Mouse (Mus musculus) right cerebral cortex, postnatal 25 days (tissue): ENCODE measurements at regions not wholly inside any gene's neighbourhood (a gene's known extent, or its start where the extent isn't known, plus 50 kb on each side); places are given as distances from the start of the nearest gene placed in this dataset.

Experiments
- DNase-seq: peaks from one replicate; pipeline ENCODE4 v3.0.0; 2022

DNA sequence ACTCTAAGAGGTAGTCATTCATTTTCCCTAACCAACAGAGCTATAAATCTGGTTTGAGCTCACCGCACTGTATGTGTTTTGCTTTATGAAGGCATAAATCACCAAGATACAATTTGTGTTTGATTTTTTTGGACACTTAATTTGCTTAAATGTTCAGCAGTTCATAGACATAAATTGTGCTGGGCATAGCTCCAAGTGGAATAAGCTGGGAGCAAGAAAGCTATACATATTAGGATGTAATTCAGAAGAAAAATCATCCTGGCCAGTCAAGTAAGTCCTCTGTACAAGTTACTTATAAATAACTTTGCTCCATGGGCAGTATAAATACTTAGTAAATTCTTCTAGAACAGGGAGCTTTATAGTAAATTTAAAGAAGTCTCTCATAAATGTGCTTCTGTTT, 267.0 kb upstream of the Atp5g3 start:
- DNase-seq = no peak

DNA sequence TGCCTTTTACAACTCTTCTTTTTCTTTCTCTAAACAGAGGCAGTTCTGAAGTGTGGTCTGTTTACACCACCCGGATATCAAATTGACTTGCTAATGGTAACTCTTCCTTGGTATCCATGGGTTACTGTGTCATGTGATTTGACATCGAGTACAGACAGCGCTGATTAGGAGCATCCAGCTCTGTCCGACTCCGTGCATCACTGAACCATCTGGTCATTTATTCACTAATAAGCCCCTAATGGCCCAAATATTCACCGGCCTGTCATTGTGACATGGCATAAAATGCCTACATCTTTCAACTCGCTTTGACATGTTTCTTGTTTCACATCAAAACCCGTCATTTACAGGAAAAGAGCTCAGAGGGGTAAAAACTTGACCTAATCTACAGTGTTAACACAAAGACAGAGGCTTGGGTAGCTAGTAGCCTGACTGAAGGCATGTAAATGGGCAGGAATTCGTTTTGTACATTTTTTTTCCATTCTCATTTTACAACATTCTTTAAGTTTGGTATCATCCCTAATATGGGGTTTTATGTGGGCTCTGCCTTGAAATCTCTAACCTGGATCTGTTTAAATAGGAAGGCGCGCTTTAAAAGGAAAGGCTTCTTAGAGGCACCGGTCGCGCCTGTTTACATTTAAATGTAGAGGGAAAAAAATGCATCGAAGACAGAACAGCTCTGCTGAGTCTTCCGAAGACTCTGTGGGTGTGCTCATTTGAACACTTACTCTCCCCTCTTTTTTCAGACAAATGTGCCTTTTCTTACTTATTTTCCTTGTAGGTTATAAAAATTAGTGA, 257.8 kb upstream of the Atp5g3 start:
- DNase-seq = no peak

DNA sequence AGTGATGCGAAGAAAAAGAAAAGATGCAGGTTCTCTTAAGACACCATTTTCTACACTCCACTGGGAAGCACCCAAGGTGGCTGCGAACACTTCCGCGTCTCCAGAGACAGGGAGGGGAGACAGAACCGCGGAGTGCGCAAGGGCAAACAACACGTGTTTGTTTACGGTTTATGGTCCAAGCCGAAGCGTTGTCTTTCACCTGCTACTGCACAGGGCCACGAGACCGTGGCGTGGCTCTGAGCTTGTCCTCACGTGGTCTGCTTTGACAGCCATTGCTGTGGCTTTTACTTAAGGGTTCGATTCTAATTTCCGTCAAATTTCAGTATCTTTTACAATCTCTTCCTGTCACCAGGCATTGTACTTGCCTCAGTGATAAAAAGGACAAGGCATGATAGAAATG, 257.2 kb upstream of the Atp5g3 start:
- no peak for DNase-seq

DNA sequence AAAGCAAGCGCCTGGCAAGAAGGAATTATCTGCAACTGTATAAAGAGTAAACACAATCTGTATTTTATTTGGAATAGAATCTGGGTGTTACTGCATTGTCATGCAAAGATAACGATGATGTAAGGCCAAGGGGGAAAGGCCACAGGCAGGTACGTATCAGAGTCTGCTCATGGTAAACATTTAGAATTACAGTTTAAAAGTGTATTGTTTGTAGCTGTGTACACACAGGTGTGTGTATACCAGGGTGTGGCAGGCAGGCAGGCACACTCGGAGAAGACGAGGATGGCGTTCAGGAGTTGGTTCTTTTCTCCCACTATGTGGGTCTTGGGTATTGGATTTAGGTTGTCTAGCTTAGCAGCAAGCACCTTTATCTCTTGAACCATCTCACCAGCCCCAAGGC, 242.9 kb upstream of the Atp5g3 start:
- no peak for DNase-seq

DNA sequence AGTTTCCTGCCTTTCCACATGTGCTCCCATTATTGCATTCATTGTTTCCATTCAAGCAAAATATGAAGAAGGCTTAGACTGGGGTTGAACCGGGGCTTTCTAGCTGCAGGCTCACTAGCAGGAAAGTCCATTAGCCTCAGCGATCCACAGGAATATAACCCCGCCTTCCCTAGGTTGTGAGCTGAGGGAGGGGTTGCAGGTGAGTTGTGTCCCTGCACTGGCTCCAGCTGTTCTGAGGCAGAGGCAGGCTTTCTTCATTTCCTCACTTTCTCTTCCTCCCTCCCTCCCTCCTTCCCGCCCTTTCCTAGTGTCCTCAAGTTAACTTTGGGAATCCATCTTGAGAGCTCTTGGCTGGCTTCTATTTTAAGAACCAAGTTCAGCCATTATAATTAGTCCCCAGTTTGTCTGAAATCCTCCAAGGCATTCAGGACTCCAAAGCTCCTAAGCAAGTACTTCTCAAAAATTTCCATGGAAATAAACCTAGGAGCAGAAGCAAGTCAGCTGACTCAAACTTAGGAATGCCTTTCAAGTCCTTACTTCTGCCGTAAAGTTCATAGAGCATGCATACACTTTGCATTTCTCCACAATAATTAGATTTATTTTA, 242.2 kb upstream of the Atp5g3 start:
- no peak for DNase-seq

DNA sequence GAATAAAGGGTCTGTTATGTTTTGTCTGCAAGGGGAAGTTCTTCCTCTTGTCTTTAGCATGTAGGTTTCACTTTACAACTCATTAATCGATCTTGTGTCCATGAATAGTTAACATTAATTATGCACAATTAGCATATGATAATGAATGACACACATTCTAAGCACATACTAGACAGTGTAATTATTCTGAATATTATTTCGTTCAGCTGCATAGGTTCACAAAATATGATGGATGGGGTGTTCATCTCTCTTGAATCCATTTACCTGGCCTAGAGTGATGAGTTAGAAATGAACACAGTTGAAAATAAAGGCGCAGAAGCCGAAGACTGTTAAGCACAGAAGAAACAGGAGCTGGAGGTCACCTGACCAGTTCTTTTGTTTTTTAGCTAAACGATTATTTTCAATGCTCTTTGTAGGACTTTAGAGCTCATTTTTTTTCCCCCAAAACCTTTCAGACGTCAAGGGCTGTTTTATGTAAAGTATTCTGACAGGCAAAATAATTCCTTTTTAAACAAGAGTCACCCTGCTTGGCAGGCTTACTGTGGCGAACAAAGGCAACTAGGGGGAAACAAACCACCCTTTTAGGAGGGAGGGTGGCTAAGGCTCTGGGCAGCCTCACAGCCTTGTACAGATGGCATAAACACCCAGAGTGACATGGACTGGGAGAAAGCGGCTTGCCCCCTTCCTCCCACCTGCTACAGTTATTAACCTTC, 241.6 kb upstream of the Atp5g3 start:
- no peak for DNase-seq

DNA sequence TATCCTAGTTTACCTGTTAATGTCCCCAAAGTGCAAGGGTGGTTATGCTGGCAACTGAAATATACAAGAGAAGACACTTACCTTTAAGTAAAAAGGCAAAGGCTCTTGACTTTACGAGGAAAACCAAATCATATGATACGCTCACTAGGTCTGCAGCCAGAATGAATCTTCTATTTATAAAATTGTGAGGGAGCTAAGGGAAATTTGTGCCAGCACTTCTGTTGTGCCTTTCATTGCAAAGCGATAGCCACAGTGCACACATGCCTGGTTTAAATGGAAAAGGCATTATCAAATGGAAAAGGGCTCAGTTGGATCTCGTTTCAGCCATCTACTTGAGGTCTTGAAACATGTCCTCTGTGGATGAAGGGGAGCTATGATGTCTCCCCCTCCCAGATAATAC, 236.1 kb upstream of the Atp5g3 start:
- no peak for DNase-seq

DNA sequence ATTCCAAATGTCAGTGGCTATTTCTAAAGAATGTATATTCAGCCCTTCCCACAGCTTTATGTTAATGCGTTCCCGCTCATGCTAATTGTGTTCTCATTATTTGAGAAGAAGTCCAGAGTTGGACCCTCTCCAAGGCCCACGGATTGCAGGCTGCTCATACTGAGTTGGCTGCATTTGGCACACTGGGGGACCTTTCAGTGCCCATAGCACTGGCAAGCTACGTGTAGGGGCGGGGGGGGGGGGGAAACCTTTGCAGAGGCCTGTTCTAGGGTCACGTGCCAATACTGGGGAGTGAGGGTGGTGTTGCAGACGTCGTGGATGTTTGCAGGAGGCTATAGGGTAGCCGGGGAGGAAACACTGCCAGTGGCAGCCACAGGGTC, 225.5 kb upstream of the Atp5g3 start:
- no peak for DNase-seq

DNA sequence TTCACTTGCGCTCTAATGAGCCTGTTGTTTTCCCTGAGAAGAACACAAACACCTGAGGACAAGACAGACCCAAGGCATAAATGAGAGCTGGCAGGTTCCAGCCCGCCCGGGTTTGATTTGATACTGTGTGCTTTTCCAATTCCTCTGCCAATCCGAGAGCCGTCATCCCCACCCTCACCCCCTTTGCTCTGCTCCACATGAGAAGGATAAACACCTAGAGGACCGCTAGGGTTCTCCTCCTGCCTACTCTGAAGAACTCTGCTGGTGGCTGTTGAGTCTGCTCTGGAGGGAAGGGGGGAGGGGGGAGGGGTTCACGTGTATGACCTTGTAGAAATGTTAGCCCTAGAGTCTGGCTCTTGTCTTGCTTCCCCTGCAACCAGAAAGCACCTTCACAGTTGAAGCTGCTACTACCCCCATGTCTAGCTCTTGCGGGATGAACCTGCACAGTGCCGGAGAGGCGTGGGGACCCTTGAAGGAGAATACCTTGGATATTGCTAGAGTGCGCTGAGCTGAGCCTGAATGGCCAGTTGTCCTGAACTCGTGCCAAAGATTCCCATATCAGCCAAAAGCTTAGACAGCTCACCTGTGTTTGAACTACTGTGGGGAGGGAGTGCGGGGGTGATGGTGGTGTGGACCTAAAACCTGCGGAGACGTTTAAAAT, 225.0 kb upstream of the Atp5g3 start:
- no peak for DNase-seq

DNA sequence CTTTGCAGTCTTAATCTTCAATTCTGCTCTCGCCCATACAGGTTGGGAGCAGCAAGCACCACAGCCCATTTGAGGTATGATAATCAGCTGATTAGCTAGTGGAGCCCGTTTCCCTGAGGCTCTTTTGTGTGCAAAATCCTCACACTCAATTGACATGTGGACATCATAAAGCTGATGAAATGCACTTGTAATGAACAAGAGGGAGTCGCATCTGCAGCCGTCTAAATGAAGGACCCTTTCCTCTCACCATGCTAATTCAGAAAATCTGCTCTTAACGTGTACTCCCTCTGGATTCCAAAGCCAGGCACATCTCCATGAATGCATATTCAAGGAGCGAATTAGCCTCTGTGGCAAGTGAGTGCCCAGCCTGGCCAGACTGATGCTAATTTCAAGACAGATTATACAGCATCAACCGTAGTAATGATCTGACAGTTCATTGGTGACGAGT, 219.0 kb upstream of the Atp5g3 start:
- DNase-seq = no peak

DNA sequence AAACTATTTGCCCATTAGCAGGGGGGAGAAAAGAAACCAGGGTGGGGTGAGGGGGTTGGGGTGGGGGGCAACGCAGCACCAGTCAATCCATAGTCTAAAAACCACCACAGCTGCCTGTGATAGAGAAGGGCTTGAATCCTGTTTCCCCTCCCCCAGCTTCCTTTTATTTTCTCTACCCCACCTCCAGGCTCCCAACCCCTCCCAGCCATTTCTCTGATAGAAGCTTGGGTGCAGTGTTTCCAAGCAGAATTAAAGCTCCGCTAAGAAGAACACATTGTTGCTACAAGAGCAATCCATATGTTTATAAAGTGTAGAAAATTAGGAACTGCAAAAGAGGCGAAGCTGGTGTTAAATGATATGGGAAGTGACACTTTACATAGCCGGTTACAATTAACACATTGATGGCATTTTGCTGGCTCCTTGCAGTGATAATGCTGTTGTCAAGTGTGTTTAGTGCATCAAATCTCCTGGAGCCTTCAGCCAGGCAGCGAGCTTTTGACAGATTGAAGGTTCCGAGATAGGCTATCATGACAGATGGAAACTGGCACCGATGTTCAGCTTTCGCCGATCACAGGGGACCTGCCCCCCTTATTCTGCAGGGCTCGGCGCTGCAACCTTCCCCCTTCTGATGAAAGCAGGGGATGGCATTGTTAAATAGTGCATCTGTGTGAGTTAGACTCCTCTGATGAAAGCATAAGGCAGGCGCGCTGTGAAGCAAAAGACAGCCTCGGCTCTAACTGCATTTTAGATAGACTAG, 217.8 kb upstream of the Atp5g3 start:
- no peak for DNase-seq

DNA sequence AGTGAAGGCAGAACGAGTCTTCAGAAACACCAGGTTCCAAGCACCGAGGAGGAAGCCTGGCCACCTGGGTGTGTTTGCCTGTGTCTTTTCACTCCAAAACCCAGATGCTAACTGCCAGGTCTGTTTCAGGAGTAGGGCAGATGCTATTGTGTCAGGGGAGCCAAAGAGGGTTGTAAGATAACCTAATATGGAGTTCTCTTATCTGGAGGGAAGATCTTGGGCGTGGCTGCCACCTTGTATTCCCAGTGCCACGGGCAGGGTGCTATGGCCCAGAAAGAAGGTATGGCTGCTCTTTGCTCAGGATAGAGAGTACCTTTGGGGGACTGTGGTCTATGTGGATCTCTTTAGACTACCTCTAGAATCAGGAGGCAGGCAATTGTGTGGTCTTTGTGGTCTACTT, 216.0 kb upstream of the Atp5g3 start:
- DNase-seq = no peak

DNA sequence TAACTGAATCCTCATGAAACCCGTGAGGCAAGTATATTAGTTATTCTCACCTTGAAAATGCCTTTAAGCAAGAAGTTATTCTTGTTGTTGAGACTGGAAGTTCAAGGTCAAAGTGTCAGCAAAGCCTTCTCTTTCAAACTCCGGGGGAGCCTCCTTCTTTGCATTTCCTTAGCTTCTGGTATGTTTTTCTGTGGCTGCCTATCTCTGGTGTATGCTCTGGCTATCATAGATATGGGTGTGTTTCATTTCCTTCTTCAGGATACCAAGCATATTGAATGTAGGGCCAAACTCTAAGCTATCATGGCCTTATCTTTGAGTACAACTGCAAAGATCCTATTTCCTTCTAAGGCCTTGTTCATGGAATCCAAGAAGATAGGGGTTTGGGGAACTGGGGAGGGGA, 213.1 kb upstream of the Atp5g3 start:
- DNase-seq = no peak

DNA sequence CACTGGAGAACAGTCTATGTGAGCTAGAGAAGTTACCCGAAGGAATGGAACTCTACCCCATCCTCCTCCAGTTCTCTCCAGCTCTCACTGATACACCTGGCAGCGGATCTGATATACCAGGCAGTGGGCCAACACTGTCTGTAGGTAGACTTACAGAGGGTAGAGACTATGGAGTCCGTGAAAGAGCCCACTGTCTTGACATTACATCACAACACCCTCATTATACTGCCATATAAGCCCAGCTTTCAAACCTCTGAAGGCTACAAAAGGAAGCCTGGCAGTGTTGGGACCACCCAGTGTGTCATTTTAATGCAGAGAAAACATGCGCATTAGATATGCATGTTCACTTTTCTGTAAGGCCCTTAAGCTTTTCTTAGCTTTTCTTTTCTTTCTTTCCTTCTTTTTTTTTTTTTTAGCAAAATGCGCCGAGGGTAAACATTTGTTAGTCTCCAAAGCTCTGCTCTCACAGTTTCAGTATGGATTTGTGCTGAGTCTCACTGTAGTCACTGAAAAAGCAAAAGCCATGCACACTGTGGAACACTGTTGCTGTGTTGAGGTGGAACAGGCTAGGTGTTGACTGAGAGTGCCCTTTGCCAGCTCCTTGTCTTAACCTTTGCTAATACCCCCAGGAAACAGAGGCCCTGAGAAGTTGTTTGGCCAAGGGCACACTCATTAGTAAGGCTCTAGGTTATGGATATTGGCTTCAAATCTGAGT, 212.4 kb upstream of the Atp5g3 start:
- DNase-seq = no peak

DNA sequence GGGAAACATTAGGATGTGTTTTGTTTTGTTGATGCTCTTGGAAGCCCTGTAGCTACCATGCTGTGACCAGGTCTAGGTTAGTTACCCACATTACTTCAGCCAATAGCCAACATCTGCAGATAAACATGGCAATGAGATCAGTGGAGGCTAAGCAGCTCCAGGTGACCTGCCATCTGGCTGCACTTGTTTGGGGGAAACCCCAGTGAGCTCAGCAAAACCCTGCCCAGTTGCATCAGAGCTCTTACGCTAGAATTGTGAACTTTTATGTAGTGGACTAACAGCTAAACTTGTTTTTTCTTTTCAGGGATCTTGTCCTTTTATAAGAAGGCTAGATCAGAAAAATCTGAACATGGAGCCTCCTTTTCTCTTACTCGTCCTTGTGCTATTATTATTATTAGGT, 211.8 kb upstream of the Atp5g3 start:
- no peak for DNase-seq

DNA sequence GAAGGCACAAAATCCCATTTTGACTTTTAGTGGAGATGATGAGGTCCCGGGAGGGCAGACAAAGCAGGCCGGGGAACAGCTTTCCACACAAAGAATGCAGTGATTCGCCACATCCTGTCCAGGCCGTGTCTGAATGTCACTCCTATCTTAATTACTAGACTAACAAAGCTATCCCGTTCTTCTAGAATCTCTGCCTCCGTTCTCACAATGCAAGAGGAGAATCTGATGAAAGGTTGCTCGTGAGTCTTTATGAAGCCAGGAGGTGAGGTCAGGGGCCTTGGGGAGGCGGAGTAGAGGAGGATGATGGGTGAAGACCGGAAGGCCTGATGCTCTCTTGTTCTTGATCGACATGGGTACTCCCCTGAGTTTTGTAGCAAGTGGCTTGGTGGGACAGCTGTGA, 208.9 kb upstream of the Atp5g3 start:
- DNase-seq = no peak

DNA sequence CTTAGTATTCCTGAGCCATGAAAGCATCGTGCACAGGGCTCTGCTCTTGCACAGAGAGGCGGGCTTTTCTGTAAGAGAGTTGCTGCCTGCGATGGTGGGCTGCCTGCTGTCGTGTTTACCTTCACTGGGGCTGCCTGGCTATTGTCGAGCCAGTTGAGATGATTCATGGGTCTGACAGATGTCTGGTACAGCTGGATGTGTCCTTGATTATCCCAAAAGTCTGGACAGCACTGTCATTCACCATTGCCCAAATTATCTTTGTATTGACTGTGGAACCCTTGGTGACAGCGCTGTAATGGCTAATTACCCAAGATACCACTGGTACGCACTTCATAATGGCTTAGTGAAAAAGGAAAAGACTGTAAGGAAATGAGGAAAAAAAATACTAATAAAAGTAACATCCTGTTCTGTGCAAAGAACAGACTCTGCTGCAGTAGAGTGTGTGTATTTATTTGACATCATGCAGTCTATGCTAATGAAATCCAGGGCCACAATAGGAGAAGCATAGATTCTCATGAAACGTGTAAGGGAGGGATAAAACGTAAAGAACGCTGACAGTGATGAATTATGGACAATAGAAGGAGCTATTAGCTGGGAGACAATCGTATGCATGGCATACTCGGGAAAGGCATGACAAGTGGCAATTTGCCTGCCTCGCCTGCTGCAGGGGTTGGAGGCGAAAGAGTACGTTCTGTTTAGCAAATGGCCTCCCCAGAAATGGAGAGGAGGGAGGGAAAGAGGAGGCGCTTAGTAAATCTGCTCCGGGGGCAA, 208.2 kb upstream of the Atp5g3 start:
- no peak for DNase-seq

DNA sequence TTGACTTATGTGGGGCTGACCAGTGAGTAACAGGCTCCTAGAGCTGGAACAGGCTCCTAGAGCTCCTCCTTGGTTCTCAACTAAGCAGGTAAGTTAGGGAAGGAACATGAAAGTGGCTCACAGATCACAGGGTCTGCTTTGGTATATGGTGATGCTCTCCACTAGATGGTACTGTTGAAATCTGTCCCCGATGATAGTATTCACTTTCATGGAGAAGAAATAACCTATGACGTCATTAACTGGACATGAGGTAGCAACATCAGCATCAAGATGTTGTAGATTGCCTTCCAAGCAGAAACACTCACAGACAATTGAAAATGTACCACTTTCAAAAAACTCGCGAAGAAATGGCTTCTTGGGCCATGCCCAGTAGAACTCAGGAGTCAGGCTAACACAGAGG, 195.3 kb upstream of the Atp5g3 start:
- DNase-seq = no peak

DNA sequence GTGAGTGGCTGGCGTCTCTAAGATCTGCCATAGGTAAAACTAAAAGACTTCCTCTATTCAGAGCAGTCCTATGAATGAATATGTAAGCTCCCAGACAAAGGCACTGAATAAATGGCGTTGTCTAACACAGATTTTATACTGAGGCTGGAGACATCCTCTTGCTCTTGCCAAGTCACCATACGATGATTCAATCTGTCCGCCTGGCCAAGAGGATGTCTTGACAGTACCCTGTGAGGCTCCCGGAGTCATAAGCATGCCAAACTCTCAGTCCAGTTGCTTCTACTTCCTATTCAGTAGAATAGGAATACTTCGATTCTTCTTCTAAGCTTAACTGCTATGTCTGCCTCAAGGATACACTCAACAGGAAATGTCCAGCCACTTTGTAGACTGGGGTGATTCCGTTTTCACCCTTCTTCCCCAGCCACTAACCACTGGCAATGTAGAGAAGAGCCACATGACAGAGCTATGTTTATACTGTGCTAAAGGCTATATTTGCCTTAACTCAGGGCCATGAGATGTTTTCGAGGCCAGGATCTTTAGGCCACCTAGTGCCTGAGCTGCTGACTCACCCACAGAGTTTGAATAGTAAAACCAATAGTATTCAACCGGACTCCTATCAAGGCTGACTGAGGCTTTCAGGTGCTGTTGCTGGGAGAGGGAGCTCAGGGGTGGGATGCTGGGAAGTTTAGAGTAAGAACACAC, 188.7 kb upstream of the Atp5g3 start:
- DNase-seq = no peak

DNA sequence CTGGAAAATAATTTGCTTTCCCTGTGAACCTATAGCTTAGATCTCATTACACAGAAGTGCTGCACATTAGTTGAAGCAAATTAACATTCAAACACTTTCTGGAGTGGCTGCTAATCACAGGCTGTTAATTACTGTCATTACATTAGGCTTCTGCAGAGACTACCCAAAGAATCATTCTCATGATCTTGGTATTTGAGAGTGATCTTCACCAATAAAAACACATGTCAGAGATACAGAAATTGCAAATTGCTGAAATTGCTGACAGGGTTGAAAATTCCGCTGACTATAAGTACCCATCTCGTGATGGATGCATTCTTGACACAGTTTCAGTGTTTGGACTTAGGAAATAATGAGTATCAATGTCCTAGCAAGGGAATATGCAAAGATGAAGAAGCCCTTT, 185.7 kb upstream of the Atp5g3 start:
- DNase-seq = no peak

DNA sequence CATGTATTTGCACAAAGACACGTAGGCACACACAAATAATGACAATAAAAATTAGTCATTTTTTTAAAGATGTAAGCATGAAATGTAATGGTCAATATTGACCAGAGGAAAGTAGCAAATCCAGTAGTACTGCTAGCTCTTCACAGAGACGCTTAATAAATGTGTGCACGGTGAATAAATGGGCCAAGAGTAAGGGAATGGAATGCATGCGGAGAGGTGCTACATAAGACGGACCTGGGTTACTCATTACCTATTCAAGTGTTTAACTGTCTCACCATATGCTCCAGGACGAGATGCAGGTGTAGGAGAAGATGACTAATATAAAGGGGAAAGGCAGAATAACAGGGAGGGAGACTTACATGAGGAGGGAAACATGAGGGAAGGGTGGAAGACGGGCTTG, 182.4 kb upstream of the Atp5g3 start:
- DNase-seq = no peak
